ENCODE assay signal across 36 mouse cellular contexts in the genomic region with DNA sequence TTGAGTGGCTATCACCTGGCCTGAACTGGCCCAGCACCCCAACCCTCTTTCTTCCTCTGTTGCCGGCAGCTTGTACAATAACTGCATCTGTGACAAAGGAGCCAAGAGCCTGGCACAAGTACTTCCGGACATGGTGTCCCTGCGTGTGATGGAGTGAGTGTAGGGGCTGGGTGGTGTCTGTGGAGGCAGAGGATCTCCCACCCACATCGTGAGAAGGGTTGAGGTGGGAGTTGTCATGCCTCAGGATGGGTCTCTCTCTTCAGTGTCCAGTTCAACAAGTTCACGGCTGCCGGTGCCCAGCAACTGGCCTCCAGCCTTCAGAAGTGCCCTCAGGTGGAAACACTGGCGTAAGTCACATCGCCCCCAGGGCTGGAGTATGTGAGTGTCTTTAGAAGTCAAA. TPM values are rescaled to one million over a fixed set of nuclear protein-coding genes. Genes with fewer than 3 reads are reported as not detected.
"Had no signal": no experiment of that assay in that cellular context is flagged by ENCODE, and none has a peak within 500 bp of the region (broad histone marks: within the 10 kb centered on the region; RNA-seq: fewer than 3 reads in every experiment).

No protein-coding gene starts in this region.

- DNase-seq: heart, postnatal 10 days; heart, postnatal 14 days; heart, postnatal 36 days; heart, postnatal 4 days; kidney, adult 11 months; kidney, adult 18-20 months; kidney, adult 2 months; kidney, adult 8-10 months; kidney, adult 9 months; kidney, postnatal 10 days; kidney, postnatal 14 days; kidney, postnatal 25 days; kidney, postnatal 36 days; kidney, postnatal 4 days; layer of hippocampus, adult 9-11 months; layer of hippocampus, postnatal 36 days had no signal

- H3K36me3 ChIP-seq: heart, embryonic 10.5 days; heart, embryonic 12.5 days; heart, embryonic 13.5 days; heart, embryonic 15.5 days; hindbrain, embryonic 10.5 days; hindbrain, embryonic 12.5 days; hindbrain, embryonic 13.5 days; hindbrain, embryonic 15.5 days; intestine, embryonic 15.5 days; kidney, embryonic 15.5 days had no signal

- H3K27me3 ChIP-seq: heart, embryonic 12.5 days; heart, embryonic 13.5 days; heart, embryonic 15.5 days; hindbrain, embryonic 12.5 days; hindbrain, embryonic 13.5 days; hindbrain, embryonic 15.5 days; intestine, embryonic 15.5 days; kidney, embryonic 15.5 days had no signal

- H3K9ac ChIP-seq: heart, embryonic 12.5 days; heart, embryonic 13.5 days; heart, embryonic 15.5 days; hindbrain, embryonic 12.5 days; hindbrain, embryonic 13.5 days; hindbrain, embryonic 14.5 days; hindbrain, embryonic 15.5 days; intestine, embryonic 15.5 days; kidney, embryonic 15.5 days had no signal

- H3K27ac ChIP-seq: heart, embryonic 10.5 days; heart, embryonic 13.5 days; heart, embryonic 15.5 days; hindbrain, embryonic 10.5 days; hindbrain, embryonic 12.5 days; hindbrain, embryonic 13.5 days; hindbrain, embryonic 14.5 days; hindbrain, embryonic 15.5 days; hindbrain, postnatal 0 days; intestine, embryonic 15.5 days; kidney, embryonic 15.5 days; kidney, postnatal 0 days; layer of hippocampus, adult 2 months had no signal

- H3K4me2 ChIP-seq: heart, embryonic 11.5 days; heart, embryonic 12.5 days; heart, embryonic 13.5 days; heart, embryonic 15.5 days; hindbrain, embryonic 12.5 days; hindbrain, embryonic 13.5 days; hindbrain, embryonic 14.5 days; hindbrain, embryonic 15.5 days; intestine, embryonic 15.5 days; kidney, embryonic 15.5 days had no signal

- H3K4me3 ChIP-seq: heart, embryonic 10.5 days; heart, embryonic 12.5 days; heart, embryonic 13.5 days; heart, embryonic 15.5 days; hindbrain, embryonic 10.5 days; hindbrain, embryonic 12.5 days; hindbrain, embryonic 13.5 days; hindbrain, embryonic 15.5 days; intestine, embryonic 15.5 days; kidney, embryonic 15.5 days; layer of hippocampus, adult 2 months had no signal

- H3K4me1 ChIP-seq: heart, embryonic 10.5 days; hindbrain, embryonic 10.5 days; hindbrain, embryonic 12.5 days; hindbrain, embryonic 13.5 days; intestine, embryonic 15.5 days had no signal

- H3K9me3 ChIP-seq: heart, embryonic 10.5 days; heart, embryonic 12.5 days; heart, embryonic 13.5 days; heart, embryonic 15.5 days; hindbrain, embryonic 10.5 days; hindbrain, embryonic 12.5 days; hindbrain, embryonic 13.5 days; hindbrain, embryonic 15.5 days; intestine, embryonic 15.5 days; kidney, embryonic 15.5 days had no signal

- ATAC-seq: hindbrain, embryonic 16.5 days; hindbrain, postnatal 0 days; inflammation-experienced regulatory T-cells, adult 6 months; intestine, embryonic 15.5 days; intestine, embryonic 16.5 days; intestine, postnatal 0 days had no signal

RNA-seq across cellular contexts. Expression of a gene that starts 43.8 kb away (rescaled TPM):
- total RNA-seq: hindbrain, postnatal 0 days; layer of hippocampus, postnatal 25 days had no signal
